Mouse (Mus musculus) heart, postnatal 36 days (tissue): Measurements from ENCODE around the gene Otx1. TPM values are rescaled to one million over a fixed set of nuclear protein-coding genes. Genes with fewer than 3 reads are reported as not detected.

Experiments
- DNase-seq, 2 experiments: peaks; one replicate each; pipeline ENCODE4 v3.0.0; 2021 to 2022
- intact Hi-C: fragments of 180-260 bp; cut with DNase I; formaldehyde crosslinking; loops from one replicate; pipeline ENCODE4 v1.15.1; 2025
- total RNA-seq, 2 experiments: library from RNA; stranded (reverse); gene quantifications; 2 replicates each; pipeline ENCODE4 v1.2.3; 2021

The Otx1 gene
- total RNA-seq: not detected

DNA sequence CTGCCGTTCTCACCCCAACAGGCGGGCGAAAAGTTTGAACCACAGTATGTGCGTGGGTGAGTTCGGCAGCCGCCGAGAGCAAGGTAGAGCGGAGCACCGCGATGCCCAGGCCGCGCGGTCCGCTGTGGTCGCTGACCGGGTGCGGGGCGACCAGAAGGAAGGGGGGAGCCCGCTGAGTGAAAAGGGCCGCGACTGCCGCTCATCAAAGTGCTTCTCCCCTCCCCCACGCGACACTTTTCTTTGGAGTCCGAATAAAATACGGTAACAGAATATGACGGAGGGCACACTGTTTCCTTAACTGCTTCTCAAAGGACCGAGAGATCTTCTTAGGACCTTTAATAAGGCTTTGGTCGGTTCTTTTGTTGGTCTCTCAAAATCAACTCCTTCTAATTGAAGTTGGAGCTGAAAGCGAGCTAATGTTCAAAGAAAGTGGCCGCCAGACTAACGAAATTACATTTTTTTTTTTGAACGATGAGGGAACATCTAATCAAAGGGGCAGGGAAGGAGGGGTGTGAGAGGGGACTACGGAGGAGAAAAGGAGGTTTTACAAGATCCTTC lies at the start of gene Otx1:
Otx1 (minus strand) TSS at position 115 of the 558 bp plus-strand sequence.
- peak in 1 of 2 experiments; percentile 56 for DNase-seq
- intact Hi-C loops: no loop called here

DNA sequence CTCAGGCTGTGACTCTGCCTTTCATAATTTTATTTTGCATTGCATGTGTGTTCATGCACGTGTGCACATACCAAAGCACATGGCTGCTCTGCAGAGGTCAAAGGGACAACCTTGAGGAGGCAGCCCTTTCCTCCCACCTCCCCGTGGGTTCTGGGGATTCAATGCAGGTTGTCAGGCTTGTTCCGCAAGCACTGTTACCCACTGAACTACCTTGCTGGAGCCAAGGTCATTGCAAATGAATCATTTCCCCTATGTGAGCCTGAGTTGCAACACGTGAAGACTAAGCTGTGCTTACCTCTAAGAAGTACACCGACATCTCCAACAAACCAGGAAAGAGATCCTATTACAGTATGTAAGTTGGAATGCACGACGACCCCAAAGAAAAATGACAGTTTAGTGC lies 48.2 kb upstream of the Otx1 start:
- no peak for DNase-seq
- intact Hi-C loops: no loop called here

DNA sequence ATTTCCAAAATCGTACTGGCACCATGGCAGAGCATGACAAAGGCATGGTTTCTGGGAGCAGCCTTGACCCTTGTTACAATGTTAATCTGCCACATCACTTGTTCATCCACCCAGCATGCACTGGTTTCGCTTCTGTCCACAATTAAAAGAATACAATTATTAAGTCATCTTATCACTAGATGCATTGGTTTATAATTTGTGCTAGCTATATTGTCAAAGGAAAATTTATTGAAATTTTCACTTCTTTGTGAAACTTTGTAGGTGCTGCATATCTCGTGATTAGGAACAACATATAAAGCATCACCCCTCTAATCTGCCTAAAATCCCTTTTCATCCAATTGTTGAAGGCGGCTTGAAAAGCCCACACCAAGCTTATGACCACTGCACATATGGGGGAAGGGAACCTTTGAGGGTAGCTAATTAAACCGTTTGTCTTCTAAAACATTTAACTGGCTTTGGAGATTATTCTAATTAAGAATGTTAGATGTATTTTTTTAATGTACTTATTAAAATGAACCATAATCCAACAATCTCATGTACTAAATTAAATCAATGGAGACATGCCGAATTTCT lies 37.2 kb upstream of the Otx1 start:
- no peak for DNase-seq
- intact Hi-C loops: no loop called here

DNA sequence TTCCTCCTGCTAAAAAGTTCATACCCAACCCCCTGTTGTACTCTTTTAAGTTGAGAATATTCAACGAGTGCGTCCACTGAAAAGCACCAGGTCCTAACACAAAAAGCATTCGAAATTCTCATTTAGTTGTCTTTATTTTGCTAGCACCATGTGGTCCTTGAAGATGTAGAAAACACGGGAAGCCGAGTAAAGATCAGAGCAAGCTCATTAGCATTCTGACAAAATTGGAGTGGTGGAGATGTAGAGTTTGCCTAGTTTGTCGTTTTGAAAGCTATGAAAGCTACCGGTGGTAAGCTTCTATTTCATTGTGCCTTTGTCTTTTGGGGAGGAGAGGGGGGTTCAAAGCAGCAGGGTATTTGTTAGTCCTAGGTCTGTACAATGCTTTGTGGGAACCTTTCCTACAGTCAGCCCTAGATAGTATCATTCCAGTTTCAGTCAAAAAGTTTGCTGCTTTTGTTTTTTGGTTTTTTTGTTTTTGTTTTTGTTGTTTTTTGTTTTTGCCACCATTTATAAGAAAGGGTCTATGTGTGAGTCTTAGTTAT lies 31.9 kb upstream of the Otx1 start:
- intact Hi-C loops: no loop called here
- DNase-seq: no peak

DNA sequence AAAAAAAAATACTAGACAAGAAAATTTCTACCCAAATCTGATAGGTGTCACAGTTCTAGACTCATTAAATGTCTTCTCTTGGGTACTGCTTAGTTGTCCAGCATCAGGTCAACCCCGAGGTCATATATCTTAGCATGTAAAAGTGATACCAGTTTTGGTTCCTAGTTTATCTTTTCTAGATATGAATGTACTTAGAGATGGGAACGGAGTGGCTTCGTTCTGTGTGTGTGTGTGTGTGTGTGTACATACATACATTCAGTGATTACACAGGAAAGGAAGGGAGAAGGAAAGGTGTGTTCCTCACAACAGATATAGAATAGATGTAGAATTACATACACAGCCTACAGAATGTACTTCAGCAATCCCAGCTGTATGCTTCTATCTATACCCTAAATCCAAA lies 30.9 kb upstream of the Otx1 start:
- intact Hi-C loops: no loop called here
- DNase-seq: no peak

DNA sequence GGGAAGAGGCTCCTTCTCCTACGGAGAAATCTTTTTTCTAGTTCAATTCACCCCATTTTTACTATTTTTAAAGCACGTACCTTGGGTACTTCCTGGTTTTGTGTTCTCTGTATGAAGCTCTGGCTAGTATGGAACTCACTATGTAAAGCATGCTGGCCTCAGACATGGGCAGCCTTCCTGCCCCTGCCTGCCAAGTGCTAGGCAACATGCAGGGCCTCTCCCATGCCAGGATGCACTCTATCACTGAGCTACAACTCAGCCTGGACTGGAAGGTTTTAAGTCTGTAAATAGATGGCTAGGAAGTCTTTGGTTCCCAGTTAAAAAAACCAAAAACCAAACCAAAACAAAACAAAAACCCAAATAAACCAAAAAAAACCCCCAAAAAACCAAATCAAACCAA lies 17.9 kb upstream of the Otx1 start:
- DNase-seq: no peak
- intact Hi-C loops: no loop called here

DNA sequence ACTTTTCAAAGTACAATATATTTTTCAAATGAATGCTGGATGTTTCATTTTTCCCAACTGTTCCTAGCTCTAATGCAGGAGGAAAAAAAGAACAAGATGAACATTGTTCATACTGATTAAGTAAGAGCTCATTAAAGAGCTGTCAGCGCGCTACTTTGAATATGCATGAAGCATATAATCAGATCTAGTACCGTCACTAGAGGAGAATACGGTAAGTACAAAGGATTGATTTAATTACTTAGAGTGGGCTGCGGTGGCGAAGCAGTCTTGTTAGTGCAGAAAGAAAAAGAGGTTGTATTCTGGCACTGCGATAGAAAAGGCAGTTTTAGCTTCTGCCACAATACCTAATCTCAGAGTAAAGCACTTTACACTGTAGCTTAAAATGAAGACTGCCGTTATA lies 14.7 kb upstream of the Otx1 start:
- intact Hi-C loops: no loop called here
- no peak for DNase-seq

DNA sequence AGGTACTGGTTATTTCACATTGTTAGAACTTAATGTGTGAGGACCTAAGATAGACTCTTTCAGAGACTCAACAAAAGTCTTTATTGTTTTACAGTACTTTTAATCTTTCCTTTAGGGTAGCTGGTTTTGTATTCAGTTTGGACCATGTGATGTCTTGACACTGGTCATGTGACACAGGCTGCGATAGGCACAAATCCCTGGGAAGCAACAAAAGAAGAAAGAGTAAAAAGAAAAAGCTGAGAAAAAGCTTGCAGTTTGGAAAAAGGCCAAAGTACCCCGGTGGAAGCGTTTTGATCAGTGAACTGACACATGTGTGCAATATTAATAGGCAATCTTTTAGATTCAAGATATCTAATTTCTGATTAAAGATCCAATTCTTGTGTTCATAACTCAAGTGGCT lies 13.6 kb upstream of the Otx1 start:
- intact Hi-C loops: no loop called here
- no peak for DNase-seq

DNA sequence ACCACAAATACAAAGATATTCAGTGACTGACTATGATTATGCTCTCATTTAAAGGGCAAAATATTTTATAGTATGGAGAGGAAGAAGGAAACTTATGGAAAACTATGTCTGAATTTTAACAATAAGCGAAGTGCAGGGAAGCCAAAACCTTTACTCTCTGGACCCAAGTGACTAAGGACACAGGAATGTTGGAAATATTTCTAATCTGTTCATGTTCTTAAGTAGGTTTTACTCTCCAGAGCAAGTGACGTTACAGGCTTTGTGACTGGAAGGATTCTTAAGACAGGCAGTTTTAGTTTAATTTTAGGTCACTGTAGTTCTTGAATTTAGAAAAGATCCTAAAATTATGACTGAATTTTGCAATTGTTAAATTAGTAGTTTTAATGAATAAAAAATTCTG lies 6.1 kb upstream of the Otx1 start:
- intact Hi-C loops: no loop called here
- DNase-seq: no peak

DNA sequence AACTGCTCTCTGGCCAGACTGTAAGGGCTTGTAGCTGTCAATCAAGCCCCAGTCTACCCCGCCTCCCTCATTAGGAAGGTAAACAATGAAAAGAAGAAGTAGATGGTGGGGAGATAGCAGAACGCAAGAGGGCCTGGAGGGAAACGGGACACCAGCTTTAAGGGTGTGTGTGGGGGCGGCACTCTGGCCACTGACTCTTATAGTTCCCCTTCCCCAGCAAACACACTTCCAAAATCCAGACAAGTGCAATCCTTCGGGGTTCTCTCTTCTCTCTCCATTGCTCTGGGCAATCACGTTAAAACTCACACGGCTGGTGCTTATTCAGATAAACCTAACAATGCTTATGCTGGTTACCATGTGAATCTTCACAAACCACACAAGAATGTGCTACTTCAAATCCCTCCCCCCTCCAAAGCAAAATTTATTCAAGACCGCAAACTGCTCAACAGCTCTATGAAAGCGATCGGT lies 5.5 kb upstream of the Otx1 start:
- DNase-seq: no peak
- intact Hi-C loops: no loop called here

DNA sequence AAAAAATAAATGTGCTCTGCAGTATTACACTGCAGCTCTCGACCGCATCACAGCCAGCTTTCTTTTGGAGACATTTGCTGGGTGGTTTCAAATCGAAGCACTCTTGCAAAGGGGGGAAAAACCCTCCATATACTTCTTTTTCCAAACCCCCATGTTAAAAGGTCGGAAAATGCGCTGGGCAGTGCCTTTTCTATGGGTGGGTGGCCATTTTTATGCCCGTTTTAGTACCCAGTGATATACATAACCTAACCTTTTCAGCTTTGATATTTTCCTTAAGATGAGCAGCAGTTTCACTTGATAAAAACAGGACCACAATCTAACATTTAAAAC lies 5.0 kb upstream of the Otx1 start:
- no peak for DNase-seq
- intact Hi-C loops: no loop called here

DNA sequence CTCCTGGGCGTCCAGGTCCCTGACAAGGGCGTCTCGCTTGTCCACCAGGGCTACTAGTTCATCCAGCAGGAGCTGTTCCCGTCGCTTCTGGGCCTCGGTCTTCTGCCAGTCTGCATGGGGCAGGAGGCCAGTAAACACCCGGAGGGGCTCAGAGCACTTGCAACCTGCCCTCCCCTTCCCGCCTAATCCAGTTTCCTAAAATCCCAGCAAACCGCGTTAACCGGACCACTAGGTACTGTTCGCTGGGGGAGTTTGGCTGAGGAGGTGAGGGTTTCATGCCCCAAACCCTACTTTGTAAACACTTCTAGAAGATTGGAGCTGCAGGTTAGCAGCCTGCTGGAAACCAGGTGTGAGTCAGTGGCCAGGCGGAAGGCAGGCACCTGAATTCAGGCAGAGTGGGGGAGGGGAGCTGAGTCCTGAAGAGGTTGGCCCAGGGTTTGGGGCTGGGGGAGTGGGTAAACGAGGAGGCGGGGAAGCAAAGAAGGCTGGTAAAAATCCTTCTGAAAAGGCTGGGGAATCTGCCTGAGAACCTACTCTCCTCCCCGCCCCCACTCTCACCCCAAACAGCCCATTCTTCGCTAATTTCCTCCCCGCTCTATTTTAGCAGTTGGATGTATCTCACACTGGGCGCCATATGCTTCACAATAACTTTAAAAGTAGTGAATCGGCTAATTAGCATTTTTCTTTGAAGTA lies 4.5 kb upstream of the Otx1 start:
- intact Hi-C loops: no loop called here
- DNase-seq: no peak

DNA sequence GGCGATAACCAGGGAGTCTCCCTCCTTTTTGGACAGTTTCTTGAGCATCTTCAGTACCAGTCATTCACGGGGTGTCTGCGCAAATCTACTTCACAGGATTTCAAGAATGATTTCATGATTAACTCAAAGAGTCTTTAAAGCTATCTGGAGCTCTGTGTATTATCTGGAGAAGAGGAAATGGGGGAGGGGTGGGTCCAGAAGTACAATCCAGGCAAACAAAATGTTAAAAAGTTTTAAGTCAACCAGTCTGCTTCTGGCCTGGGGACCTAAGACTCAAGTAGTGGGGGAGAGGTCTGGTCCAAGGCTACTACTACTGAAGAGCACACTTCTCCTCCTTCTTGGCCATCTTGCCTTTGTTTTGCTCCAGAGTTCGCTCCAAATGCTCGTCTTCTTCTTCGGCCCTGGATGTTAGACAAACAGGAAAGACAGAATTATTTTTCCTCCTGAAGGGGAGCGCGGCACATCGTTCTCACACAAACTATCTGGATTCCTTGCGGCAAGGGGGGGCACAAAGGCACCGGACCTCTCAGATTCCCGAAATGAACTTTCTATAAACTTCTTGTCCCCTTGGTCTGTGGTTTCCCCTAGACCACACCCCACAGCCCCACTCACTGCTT lies 3.9 kb upstream of the Otx1 start:
- intact Hi-C loops: no loop called here
- no peak for DNase-seq

DNA sequence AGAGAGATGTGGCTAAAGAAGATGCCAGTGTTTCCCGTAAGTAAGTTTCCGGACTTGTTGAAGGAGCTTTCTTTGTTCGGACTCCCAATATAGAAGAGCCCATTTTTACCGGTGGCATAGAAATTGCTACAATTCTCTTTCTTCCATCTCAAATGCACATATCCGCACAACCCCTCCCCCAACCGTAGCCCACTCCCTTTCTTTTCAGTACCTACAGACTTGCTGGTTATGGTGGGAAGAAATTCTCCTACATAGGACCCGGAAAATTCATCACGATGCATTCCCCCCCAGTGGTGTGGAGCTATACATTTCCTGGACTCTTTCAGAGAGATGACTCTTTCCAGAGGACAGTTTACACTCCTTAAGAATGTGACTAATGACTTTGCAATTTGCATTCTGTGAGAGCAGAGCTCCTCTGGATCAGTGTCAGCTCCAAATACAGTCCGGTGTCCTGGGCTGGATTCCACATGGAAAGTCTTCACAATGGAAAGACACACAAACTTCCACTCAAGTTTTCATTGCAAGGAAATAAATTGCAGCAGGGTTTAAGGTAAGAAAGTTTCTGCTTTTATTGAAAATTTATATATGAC lies 2.7 kb upstream of the Otx1 start:
- intact Hi-C loops: no loop called here
- DNase-seq: no peak

DNA sequence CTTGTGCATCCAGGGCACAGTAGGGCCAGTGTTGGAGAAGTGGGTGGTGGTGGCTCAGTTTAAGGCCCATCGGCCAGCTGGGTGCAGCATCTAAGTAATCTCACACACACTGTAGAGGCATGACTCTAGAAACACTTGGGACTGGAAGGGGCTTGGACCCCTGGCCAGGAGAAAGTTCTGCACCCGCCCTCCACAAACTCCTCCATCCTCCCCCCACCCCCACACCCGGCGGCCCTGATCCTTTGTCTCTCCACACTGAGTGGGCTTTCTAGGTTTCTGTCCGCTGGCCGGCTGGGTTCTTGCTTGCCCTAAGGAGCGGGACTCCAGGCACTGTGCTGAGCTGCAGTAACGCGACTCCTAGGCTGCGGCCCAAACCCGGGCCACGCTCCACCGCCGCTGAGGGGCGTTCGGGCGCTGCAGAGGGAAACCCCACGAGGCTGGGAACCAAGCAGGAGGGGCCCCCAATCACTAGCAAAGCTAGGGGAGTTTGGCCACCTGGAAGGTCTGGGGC lies 1.7 kb upstream of the Otx1 start:
- DNase-seq: peak in 1 of 2 experiments; percentile 15
- intact Hi-C loops: no loop called here

DNA sequence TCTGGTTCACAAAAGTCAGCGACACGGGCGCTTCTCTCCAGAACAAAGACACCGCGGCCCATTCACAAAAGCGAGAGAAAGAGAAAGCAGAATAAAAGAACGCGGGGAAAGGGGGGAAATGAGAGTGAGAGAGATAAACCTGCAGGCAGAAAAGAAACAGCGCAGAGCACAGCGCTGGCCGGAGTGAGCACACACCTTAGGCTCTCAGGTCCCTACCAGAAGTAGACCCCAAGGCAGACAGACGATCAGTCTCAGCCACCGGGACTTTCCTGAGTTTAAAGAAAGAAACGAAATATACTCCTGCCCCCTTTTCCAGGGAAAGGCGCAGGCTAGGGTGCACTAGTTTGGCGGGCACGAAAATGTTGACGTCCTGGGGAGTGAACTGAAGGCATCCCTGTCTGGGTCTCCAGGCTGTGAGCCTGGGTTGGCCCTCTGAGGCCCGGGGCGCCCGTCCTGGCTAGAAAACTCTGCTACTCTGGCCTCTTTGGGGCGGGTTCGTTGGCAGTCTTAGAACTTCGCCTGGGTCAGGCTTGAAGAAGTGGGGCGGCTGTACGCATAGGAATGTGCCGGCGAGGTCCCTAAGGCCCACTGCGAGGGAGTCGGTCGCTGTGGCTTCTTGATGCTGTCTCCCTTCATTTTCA lies 764 bp upstream of the Otx1 start:
- DNase-seq: peak; percentile 21 to 56

DNA sequence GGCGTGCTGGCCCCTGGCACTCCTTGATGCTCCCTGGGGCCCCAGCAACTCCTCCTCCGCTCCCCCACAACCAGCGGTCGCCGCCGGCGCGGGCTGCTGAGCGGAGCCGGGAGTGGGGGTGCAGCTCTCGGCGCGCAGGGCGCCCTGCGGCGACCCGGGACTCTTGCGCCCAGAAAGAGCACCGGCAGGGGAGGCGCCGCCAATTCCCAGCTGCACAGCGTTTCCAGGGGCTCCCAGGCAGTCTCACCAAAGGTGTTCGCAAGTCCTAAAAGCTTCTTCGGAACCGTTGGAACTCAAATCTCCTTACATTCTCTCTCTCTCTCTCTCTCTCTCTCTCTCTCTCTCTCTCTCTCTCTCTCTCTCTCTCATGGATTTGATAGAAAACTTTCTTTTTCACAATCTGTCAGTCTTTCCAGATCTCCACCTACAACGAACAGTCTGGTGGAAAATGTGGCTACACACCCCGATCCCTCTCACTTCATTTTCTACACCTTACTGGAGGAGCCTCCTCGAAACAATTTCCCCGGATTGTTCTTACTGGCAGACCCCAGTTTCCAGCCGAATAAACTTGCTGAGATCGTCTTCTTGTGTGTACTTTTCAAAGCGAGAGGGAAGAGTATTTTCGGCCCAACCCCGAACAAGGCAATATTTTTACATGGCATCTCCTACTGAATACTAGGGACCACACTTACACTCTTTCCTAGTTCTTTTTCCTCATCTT lies 475 bp downstream of the Otx1 start:
- intact Hi-C loops: no loop called here
- peak; percentile 34 to 55 for DNase-seq

More for the DNA sequence above, 764 bp upstream of the Otx1 start:
- intact Hi-C loops: no loop called here

DNA sequence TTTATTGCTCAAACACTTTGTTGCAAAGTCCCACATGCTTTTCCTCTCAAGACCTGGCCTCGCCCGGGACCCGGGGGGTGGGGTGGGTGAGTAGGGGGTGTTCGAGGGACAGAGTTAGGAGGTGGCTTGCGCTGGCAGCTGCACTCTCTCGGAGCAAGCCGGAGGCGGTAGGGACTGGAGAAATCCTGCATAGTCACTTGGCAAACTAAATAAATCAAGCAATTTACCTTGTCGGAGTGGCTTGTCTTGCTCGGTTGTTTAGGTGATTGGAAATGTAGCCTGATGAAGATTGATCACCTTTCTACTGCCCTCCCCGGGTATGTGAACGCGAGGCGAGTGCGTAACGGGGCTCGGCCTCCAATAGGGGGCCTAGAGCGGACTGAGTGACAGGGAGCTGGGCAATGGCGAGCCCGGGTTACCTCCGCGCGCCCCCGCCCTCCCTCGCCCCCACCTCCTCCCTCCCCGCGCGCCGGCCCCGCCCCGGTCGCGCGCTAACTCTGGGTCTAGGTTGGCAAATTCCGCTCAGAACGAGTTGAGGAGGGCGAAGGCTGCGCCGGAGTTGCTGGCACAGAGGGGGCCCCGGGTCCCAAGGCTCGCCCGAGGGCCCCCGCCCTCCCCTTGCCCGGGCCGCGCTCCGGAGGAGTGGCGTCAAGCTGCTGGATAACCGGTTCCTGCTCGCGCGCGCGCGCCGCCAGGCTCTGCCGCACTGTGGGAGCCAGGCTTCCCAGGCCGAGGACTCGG lies 1.2 kb downstream of the Otx1 start:
- intact Hi-C loops: no loop called here

More for the DNA sequence above, 1.2 kb downstream of the Otx1 start:
- peak; percentile 25 to 52 for DNase-seq
